Comparison of ENCODE assay signal across 9 mouse cellular contexts in the genomic region with DNA sequence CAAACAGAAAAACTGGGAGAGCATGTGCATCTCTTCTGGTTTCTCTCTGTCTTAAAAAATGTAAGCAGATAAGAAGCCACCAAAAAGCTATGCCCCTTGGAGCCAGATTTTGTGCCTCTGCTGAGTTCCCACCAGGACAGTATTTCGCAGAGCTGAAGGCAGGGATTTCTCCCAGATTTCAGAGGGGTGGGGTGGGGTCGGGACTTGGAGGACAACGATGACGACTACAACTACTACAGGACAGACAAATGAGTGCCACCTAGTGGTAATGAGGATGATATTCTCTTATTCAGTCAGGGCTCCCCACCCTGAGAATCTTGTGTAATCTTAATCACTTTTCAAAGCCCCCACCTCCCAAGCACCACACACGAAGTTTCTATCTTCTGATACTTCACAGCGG. TPM values are rescaled to one million over a fixed set of nuclear protein-coding genes. Genes with fewer than 3 reads are reported as not detected.
A peak's percentile ranks its signal among the peaks of the same experiment; 100 is the strongest.
DNase-seq lines count a peak whose midpoint lies in the region; ATAC-seq and TF ChIP-seq lines count a peak whose summit lies in the region.
"Had no signal": no experiment of that assay in that cellular context is flagged by ENCODE, and none has a peak within 500 bp of the region (broad histone marks: within the 10 kb centered on the region; RNA-seq: fewer than 3 reads in every experiment).

No protein-coding gene starts in this region.

- H3K9ac ChIP-seq in kidney, postnatal 0 days (ENCODE audit: low read depth, low read length), result no peak overlapping the region
- no peak overlapping the region for H3K9ac ChIP-seq in forebrain, embryonic 14.5 days (ENCODE audit: low read length)
- H3K9ac ChIP-seq in lung, embryonic 16.5 days (ENCODE audit: low read length), result 0 out of 2 replicates have a peak overlapping the region, but pooled peaks have one; percentile 39
- H3K9ac ChIP-seq in stomach, postnatal 0 days (ENCODE audit: low read length), result no peak overlapping the region
- H3K9ac ChIP-seq: embryonic facial prominence, embryonic 12.5 days had no signal

- DNase-seq in kidney, postnatal 0 days (ENCODE audit: low spot score), result peak; percentile 81
- DNase-seq in kidney, adult 18-20 months, result no peak
- peak; percentile 75 for DNase-seq in ZHBTc4 (ENCODE audit: low read depth, low spot score)
- peak; percentile 48 for DNase-seq in forebrain, embryonic 14.5 days (ENCODE audit: low spot score)
- peak; percentile 16 for DNase-seq in stomach, postnatal 0 days (ENCODE audit: low spot score)
- DNase-seq in spleen, postnatal 4 days (ENCODE audit: low spot score in 2 of 2), result no peak
- no peak for DNase-seq in adrenal gland, postnatal 14 days

- 22% methylated on average over 6 of the region's 6 CpGs for WGBS in kidney, postnatal 0 days
- 31% methylated on average over 6 of the region's 6 CpGs for WGBS in forebrain, embryonic 14.5 days
- WGBS in lung, embryonic 16.5 days, result 8% methylated on average over 6 of the region's 6 CpGs
- WGBS in stomach, postnatal 0 days, result 16% methylated on average over 6 of the region's 6 CpGs

- no peak overlapping the region for H3K27ac ChIP-seq in kidney, postnatal 0 days
- no peak overlapping the region for H3K27ac ChIP-seq in forebrain, embryonic 14.5 days (ENCODE audit: low read depth, low read length)
- no peak overlapping the region for H3K27ac ChIP-seq in lung, embryonic 16.5 days (ENCODE audit: low read length)
- no peak overlapping the region for H3K27ac ChIP-seq in stomach, postnatal 0 days (replicated peaks)
- H3K27ac ChIP-seq: embryonic facial prominence, embryonic 12.5 days had no signal

- H3K4me2 ChIP-seq in kidney, postnatal 0 days (ENCODE audit: low read length), result peak overlapping the region; percentile 29; the same call in 1 of the 2 replicates
- no peak overlapping the region for H3K4me2 ChIP-seq in forebrain, embryonic 14.5 days (ENCODE audit: low read length)
- peak overlapping the region; percentile 52 for H3K4me2 ChIP-seq in lung, embryonic 16.5 days (ENCODE audit: low read depth, low read length)
- H3K4me2 ChIP-seq in stomach, postnatal 0 days (replicated peaks; ENCODE audit: low read depth), result peak overlapping the region; percentile 44; the same call in 1 of the 2 replicates
- H3K4me2 ChIP-seq: embryonic facial prominence, embryonic 12.5 days had no signal

- H3K9me3 ChIP-seq in kidney, postnatal 0 days (replicated peaks; ENCODE audit: low read length), result no peaks in the 10 kb centered on the region
- no peaks in the 10 kb centered on the region for H3K9me3 ChIP-seq in forebrain, embryonic 14.5 days (replicated peaks; ENCODE audit: control insufficient read depth, low read length)
- H3K9me3 ChIP-seq in lung, embryonic 16.5 days (ENCODE audit: control insufficient read depth, low read length), result no peaks in the 10 kb centered on the region
- no peaks in the 10 kb centered on the region for H3K9me3 ChIP-seq in stomach, postnatal 0 days (ENCODE audit: control insufficient read depth, low read length)
- H3K9me3 ChIP-seq: embryonic facial prominence, embryonic 12.5 days had no signal

- no peaks in the 10 kb centered on the region for H3K4me1 ChIP-seq in kidney, postnatal 0 days (replicated peaks; ENCODE audit: insufficient read depth, low read length)
- H3K4me1 ChIP-seq in forebrain, embryonic 14.5 days (ENCODE audit: control insufficient read depth, insufficient read depth, low read length), result no peaks in the 10 kb centered on the region
- H3K4me1 ChIP-seq in lung, embryonic 16.5 days (replicated peaks; ENCODE audit: control insufficient read depth, insufficient read depth, low read length), result peaks cover 6% of the 10 kb centered on the region
- no peaks in the 10 kb centered on the region for H3K4me1 ChIP-seq in stomach, postnatal 0 days (replicated peaks; ENCODE audit: control insufficient read depth, insufficient read depth)
- H3K4me1 ChIP-seq: embryonic facial prominence, embryonic 12.5 days had no signal

- no peaks in the 10 kb centered on the region for H3K36me3 ChIP-seq in kidney, postnatal 0 days (ENCODE audit: insufficient read depth, low read length)
- no peaks in the 10 kb centered on the region for H3K36me3 ChIP-seq in forebrain, embryonic 14.5 days (ENCODE audit: control insufficient read depth, insufficient read depth, low read length)
- no peaks in the 10 kb centered on the region for H3K36me3 ChIP-seq in lung, embryonic 16.5 days (ENCODE audit: control insufficient read depth, insufficient read depth, low read length)
- no peaks in the 10 kb centered on the region for H3K36me3 ChIP-seq in stomach, postnatal 0 days (ENCODE audit: control insufficient read depth, insufficient read depth, low read length)
- H3K36me3 ChIP-seq: embryonic facial prominence, embryonic 12.5 days had no signal

- no peak for TF ChIP-seq EP300 in stomach, postnatal 0 days (optimal IDR thresholded peaks at IDR 0.05)

- no peak for ATAC-seq in kidney, postnatal 0 days (replicated peaks; ENCODE audit: low FRiP score, low read depth)
- ATAC-seq in forebrain, embryonic 14.5 days, result peak; percentile 60; the same call in 1 of the 2 replicates
- peak; percentile 55 for ATAC-seq in lung, embryonic 16.5 days (ENCODE audit: low read depth)
- no peak; the same call in 1 of the 2 replicates for ATAC-seq in stomach, postnatal 0 days (ENCODE audit: low FRiP score, low TSS enrichment)

- H3K4me3 ChIP-seq in kidney, postnatal 0 days (replicated peaks; ENCODE audit: low read depth, low read length), result no peak overlapping the region
- H3K4me3 ChIP-seq in forebrain, embryonic 14.5 days (ENCODE audit: low read depth, low read length), result no peak overlapping the region
- H3K4me3 ChIP-seq in lung, embryonic 16.5 days (ENCODE audit: low read length), result peak overlapping the region; percentile 24; the same call in 1 of the 2 replicates
- no peak overlapping the region for H3K4me3 ChIP-seq in stomach, postnatal 0 days (ENCODE audit: low read depth, low read length)
- H3K4me3 ChIP-seq: embryonic facial prominence, embryonic 12.5 days had no signal

- H3K27me3 ChIP-seq in kidney, postnatal 0 days (ENCODE audit: insufficient read depth, low read length), result no peaks in the 10 kb centered on the region
- no peaks in the 10 kb centered on the region for H3K27me3 ChIP-seq in forebrain, embryonic 14.5 days (replicated peaks; ENCODE audit: control insufficient read depth, insufficient read depth, low read length)
- no peaks in the 10 kb centered on the region for H3K27me3 ChIP-seq in lung, embryonic 16.5 days (ENCODE audit: control insufficient read depth, insufficient read depth, low read depth, low read length)
- H3K27me3 ChIP-seq in stomach, postnatal 0 days (ENCODE audit: control insufficient read depth, insufficient read depth, low read length), result no peaks in the 10 kb centered on the region
- H3K27me3 ChIP-seq: embryonic facial prominence, embryonic 12.5 days had no signal

- peak; percentile 67 for TF ChIP-seq CTCF in kidney, postnatal 0 days (IDR thresholded peaks at IDR 0.05; ENCODE audit: low read depth)
- TF ChIP-seq CTCF in stomach, postnatal 0 days (IDR thresholded peaks at IDR 0.05; ENCODE audit: low read depth), result peak; percentile 77

RNA-seq across cellular contexts. Expression of a gene that starts 1.0 kb away (rescaled TPM):
- not detected in 2 replicates for polyA plus RNA-seq in kidney, postnatal 0 days (2015; fragmentation: Nextera tagmentation; extraction: Ambion mirVana)
- 7.1 and 7.5 TPM in 2 replicates for polyA plus RNA-seq in forebrain, embryonic 14.5 days (2014; fragmentation: Nextera tagmentation; extraction: Ambion mirVana)
- 0.20 and 0.39 TPM in 2 replicates for polyA plus RNA-seq in lung, embryonic 16.5 days (2015; fragmentation: Nextera tagmentation; extraction: Ambion mirVana)
- polyA plus RNA-seq in stomach, postnatal 0 days (2015; fragmentation: Nextera tagmentation; extraction: Ambion mirVana), result 1.3 and 2.0 TPM in 2 replicates
- 0.23 and 0.41 TPM in 2 replicates for total RNA-seq in adrenal gland, postnatal 14 days (2021)

RNA-seq across cellular contexts. Expression of a gene that starts 52.2 kb away (rescaled TPM):
- 0.16 and 0.26 TPM in 2 replicates for polyA plus RNA-seq in kidney, postnatal 0 days (2015; fragmentation: Nextera tagmentation; extraction: Ambion mirVana)
- 0.25 and 0.61 TPM in 2 replicates for polyA plus RNA-seq in forebrain, embryonic 14.5 days (2014; fragmentation: Nextera tagmentation; extraction: Ambion mirVana)
- polyA plus RNA-seq in lung, embryonic 16.5 days (2015; fragmentation: Nextera tagmentation; extraction: Ambion mirVana), result 0.20 and 0.21 TPM in 2 replicates
- 2.7 and 4.9 TPM in 2 replicates for polyA plus RNA-seq in stomach, postnatal 0 days (2015; fragmentation: Nextera tagmentation; extraction: Ambion mirVana)
- total RNA-seq in adrenal gland, postnatal 14 days (2021), result 0.22 TPM in 1 of 2 replicates, not detected in the other

Comparison
In these comparisons a context has a peak if more than half of its experiments do, and no peak if none do; other contexts are left out.
1. DNase-seq: peak in kidney, postnatal 0 days (single experiment), ZHBTc4 (single experiment), forebrain, embryonic 14.5 days (single experiment) and stomach, postnatal 0 days (single experiment); none in kidney, adult 18-20 months (single experiment), spleen, postnatal 4 days (0 of 2) and adrenal gland, postnatal 14 days (single experiment).
2. ATAC-seq: peak in forebrain, embryonic 14.5 days (single experiment) and lung, embryonic 16.5 days (single experiment); none in kidney, postnatal 0 days (single experiment) and stomach, postnatal 0 days (single experiment).